Mouse (Mus musculus) cortical plate, adult 2 months (tissue): ENCODE measurements around the gene Rtp3.

Experiments used
- CTCF ChIP-seq: fragments of 200-500 bp; IDR thresholded peaks from 2 replicates; pipeline ENCODE4 v1.5.1; 2011; ENCODE audit warnings: mild to moderate bottlenecking, control low read depth, low read length; ENCODE audit not compliant: insufficient read depth; ENCODE audit errors: extremely low read depth
- POLR2A ChIP-seq: fragments of 200-500 bp; IDR thresholded peaks from 2 replicates; pipeline ENCODE4 v1.6.1; 2011; ENCODE audit warnings: mild to moderate bottlenecking, low read length, control low read depth; ENCODE audit not compliant: insufficient read depth; ENCODE audit errors: extremely low read depth

DNA sequence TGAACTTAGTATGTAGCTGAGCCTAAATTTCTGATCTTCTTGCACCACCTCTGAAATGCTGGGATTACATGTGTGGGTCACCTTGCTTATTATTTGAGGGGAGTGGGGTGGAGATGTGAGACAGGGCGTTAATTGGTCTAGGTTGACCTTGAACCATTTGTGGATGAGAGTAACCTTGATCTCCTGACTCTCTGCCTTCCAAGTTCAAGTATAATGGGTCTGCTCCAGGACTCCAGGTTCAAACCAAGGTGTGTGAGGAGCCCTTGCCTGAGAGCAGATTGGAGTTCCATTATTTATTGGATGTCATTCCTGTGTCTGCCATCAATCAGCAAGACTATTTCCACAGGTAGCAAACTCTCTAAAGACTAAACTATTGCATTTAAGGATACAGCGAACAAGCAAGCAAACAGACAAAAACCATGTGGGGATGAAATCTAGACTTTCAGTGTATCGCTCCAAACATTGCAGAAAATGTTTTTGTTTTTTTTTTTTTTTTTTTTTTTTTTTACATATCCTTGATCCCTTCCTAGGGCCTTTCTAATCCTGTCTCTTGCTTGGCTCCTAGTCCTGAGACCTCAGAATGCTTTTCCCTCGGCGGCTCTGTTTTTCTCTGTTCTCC, 37.3 kb downstream of the Rtp3 start:
- TF ChIP-seq POLR2A (no peak), CTCF (no peak)
